Comparison of ENCODE assay signal across 23 mouse cellular contexts in the genomic region with DNA sequence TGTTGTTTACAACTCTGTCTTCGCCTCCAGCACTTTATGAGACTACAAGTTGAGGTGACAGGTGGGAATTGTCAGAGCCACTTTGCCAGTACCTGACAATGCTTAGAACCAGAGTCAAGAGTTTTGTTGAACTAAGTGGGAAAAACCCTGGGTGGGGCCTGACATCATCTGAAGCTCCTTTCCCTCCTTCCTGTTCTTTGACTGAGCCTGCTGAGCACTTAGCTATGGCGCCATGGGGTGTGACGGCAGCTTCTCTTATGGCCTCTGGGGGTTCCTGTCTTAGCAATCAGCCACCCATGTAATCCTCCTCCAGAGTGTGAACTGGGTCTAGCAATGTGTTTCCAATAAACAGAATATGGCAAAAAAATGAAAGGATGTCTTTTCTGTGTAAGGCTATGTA. TPM values are rescaled to one million over a fixed set of nuclear protein-coding genes. Genes with fewer than 3 reads are reported as not detected.
A peak's percentile ranks its signal among the peaks of the same experiment; 100 is the strongest.
DNase-seq lines count a peak whose midpoint lies in the region; ATAC-seq and TF ChIP-seq lines count a peak whose summit lies in the region.
"Had no signal": no experiment of that assay in that cellular context is flagged by ENCODE, and none has a peak within 500 bp of the region (broad histone marks: within the 10 kb centered on the region; RNA-seq: fewer than 3 reads in every experiment).

No protein-coding gene starts in this region.

- H3K9ac ChIP-seq in forebrain, embryonic 16.5 days (replicated peaks; ENCODE audit: low read depth, low read length) = no peak overlapping the region
- no peak overlapping the region for H3K9ac ChIP-seq in midbrain, embryonic 11.5 days (ENCODE audit: low read length)
- H3K9ac ChIP-seq in heart, adult 2 months (ENCODE audit: low read depth, low read length) = no peak overlapping the region
- H3K9ac ChIP-seq: heart, embryonic 15.5 days; hindbrain, embryonic 14.5 days; liver, embryonic 14.5 days; midbrain, embryonic 12.5 days; neural tube, embryonic 15.5 days had no signal

- no peak for TF ChIP-seq POLR2A in bone marrow, adult 2 months (IDR thresholded peaks at IDR 0.05; ENCODE audit: borderline replicate concordance, control insufficient read depth, low read depth, low read length)
- TF ChIP-seq POLR2A in heart, adult 2 months (IDR thresholded peaks at IDR 0.05; ENCODE audit: insufficient read depth, low read depth, low read length) = no peak

- no peak for ATAC-seq in forebrain, embryonic 16.5 days
- ATAC-seq in midbrain, embryonic 11.5 days (ENCODE audit: low FRiP score) = no peak
- ATAC-seq: lung, postnatal 0 days had no signal

- H3K9me3 ChIP-seq in forebrain, embryonic 10.5 days = no peaks in the 10 kb centered on the region
- no peaks in the 10 kb centered on the region; the same call in 1 of the 2 replicates for H3K9me3 ChIP-seq in forebrain, embryonic 16.5 days (ENCODE audit: control insufficient read depth, low read length)
- H3K9me3 ChIP-seq in midbrain, embryonic 10.5 days (replicated peaks) = no peaks in the 10 kb centered on the region
- no peaks in the 10 kb centered on the region for H3K9me3 ChIP-seq in midbrain, embryonic 11.5 days (ENCODE audit: control insufficient read depth, low read length)
- H3K9me3 ChIP-seq: heart, embryonic 15.5 days; midbrain, embryonic 12.5 days; neural tube, embryonic 15.5 days had no signal

- no peaks in the 10 kb centered on the region for H3K27me3 ChIP-seq in forebrain, embryonic 10.5 days (ENCODE audit: poor library complexity, severe bottlenecking)
- H3K27me3 ChIP-seq in forebrain, embryonic 16.5 days (replicated peaks; ENCODE audit: control insufficient read depth, insufficient read depth, low read length) = no peaks in the 10 kb centered on the region
- H3K27me3 ChIP-seq in midbrain, embryonic 10.5 days (ENCODE audit: low read depth, poor library complexity, severe bottlenecking) = no peaks in the 10 kb centered on the region
- H3K27me3 ChIP-seq in midbrain, embryonic 11.5 days (ENCODE audit: control insufficient read depth, insufficient read depth, low read length) = no peaks in the 10 kb centered on the region
- H3K27me3 ChIP-seq in heart, adult 2 months (ENCODE audit: control insufficient read depth, insufficient read depth, low read length) = no peaks in the 10 kb centered on the region
- H3K27me3 ChIP-seq: heart, embryonic 15.5 days; midbrain, embryonic 12.5 days; neural tube, embryonic 15.5 days had no signal

- no peak overlapping the region for H3K4me2 ChIP-seq in forebrain, embryonic 16.5 days (ENCODE audit: low read length)
- no peak overlapping the region for H3K4me2 ChIP-seq in midbrain, embryonic 11.5 days
- H3K4me2 ChIP-seq: heart, embryonic 15.5 days; hindbrain, embryonic 14.5 days; midbrain, embryonic 12.5 days; neural tube, embryonic 15.5 days had no signal

- H3K36me3 ChIP-seq in forebrain, embryonic 10.5 days (replicated peaks) = no peaks in the 10 kb centered on the region
- H3K36me3 ChIP-seq in forebrain, embryonic 16.5 days (ENCODE audit: control insufficient read depth, insufficient read depth) = no peaks in the 10 kb centered on the region
- H3K36me3 ChIP-seq in midbrain, embryonic 10.5 days = no peaks in the 10 kb centered on the region
- H3K36me3 ChIP-seq in midbrain, embryonic 11.5 days (ENCODE audit: control insufficient read depth, insufficient read depth, low read length) = no peaks in the 10 kb centered on the region
- H3K36me3 ChIP-seq in heart, adult 2 months (ENCODE audit: control insufficient read depth, insufficient read depth, low read length) = no peaks in the 10 kb centered on the region
- H3K36me3 ChIP-seq: heart, embryonic 15.5 days; midbrain, embryonic 12.5 days; neural tube, embryonic 15.5 days had no signal

- no peaks in the 10 kb centered on the region for H3K79me2 ChIP-seq in heart, adult 2 months (replicated peaks; ENCODE audit: control insufficient read depth, insufficient read depth, low read length)

- H3K4me1 ChIP-seq in forebrain, embryonic 10.5 days = no peaks in the 10 kb centered on the region; the same call in 1 of the 2 replicates
- no peaks in the 10 kb centered on the region for H3K4me1 ChIP-seq in forebrain, embryonic 16.5 days (replicated peaks; ENCODE audit: control insufficient read depth, insufficient read depth, low read length)
- H3K4me1 ChIP-seq in midbrain, embryonic 10.5 days = no peaks in the 10 kb centered on the region; the same call in 1 of the 2 replicates
- no peaks in the 10 kb centered on the region for H3K4me1 ChIP-seq in midbrain, embryonic 11.5 days (ENCODE audit: control insufficient read depth, insufficient read depth, low read length)
- H3K4me1 ChIP-seq in bone marrow, adult 2 months (ENCODE audit: control insufficient read depth, insufficient read depth, low read length) = peaks cover 2% of the 10 kb centered on the region; the same call in 1 of the 2 replicates
- H3K4me1 ChIP-seq in heart, adult 2 months (ENCODE audit: control insufficient read depth, insufficient read depth, low read length) = no peaks in the 10 kb centered on the region
- H3K4me1 ChIP-seq: heart, embryonic 15.5 days; midbrain, embryonic 12.5 days; neural tube, embryonic 15.5 days had no signal

- DNase-seq in forebrain, embryonic 10.5 days (ENCODE audit: extremely low spot score, low spot score) = no peak
- no peak for DNase-seq in midbrain, embryonic 10.5 days (ENCODE audit: low spot score)
- DNase-seq in midbrain, embryonic 11.5 days (ENCODE audit: low spot score, missing footprints) = no peak
- DNase-seq in urinary bladder, postnatal 14 days (ENCODE audit: low spot score) = no peak
- DNase-seq in heart, adult 2 months = no peak
- DNase-seq: adrenal gland, postnatal 36 days; cerebellum, adult 11 months; cerebellum, adult 9-11 months; gastrocnemius, adult 2 months; heart, postnatal 36 days; kidney, adult 8-10 months; kidney, postnatal 25 days; thymus, postnatal 4 days had no signal

- 0 out of 2 replicates have a peak overlapping the region, but pooled peaks have one; percentile 20 for H3K27ac ChIP-seq in forebrain, embryonic 10.5 days
- no peak overlapping the region for H3K27ac ChIP-seq in forebrain, embryonic 16.5 days (ENCODE audit: low read length)
- H3K27ac ChIP-seq in midbrain, embryonic 10.5 days (replicated peaks) = 0 out of 2 replicates have a peak overlapping the region, but pooled peaks have one; percentile 30
- no peak overlapping the region for H3K27ac ChIP-seq in midbrain, embryonic 11.5 days (ENCODE audit: low read depth, low read length)
- H3K27ac ChIP-seq in bone marrow, adult 2 months (ENCODE audit: control insufficient read depth, insufficient read depth, low read depth, low read length, poor library complexity) = 0 out of 2 replicates have a peak overlapping the region, but pooled peaks have one; percentile 31
- no peak overlapping the region for H3K27ac ChIP-seq in heart, adult 2 months
- H3K27ac ChIP-seq: gastrocnemius, adult 2 months; heart, embryonic 15.5 days; hindbrain, embryonic 14.5 days; liver, embryonic 14.5 days; macrophage; midbrain, embryonic 12.5 days; neural tube, embryonic 15.5 days had no signal

- 87% methylated on average over 3 of the region's 3 CpGs for WGBS in forebrain, embryonic 10.5 days
- WGBS in forebrain, embryonic 16.5 days = 81% methylated on average over 3 of the region's 3 CpGs
- WGBS in midbrain, embryonic 10.5 days = 75% methylated on average over 3 of the region's 3 CpGs
- 68% methylated on average over 3 of the region's 3 CpGs for WGBS in midbrain, embryonic 11.5 days
- WGBS in bone marrow, adult 2 months = 51% methylated on average over 3 of the region's 3 CpGs
- 87% methylated on average over 3 of the region's 3 CpGs for WGBS in heart, adult 2 months

- TF ChIP-seq EP300 in heart, adult 2 months (IDR thresholded peaks at IDR 0.05; ENCODE audit: insufficient read depth, low read depth, low read length) = no peak

- TF ChIP-seq CTCF in bone marrow, adult 2 months (IDR thresholded peaks at IDR 0.05; ENCODE audit: control insufficient read depth, insufficient read depth, low read length) = no peak
- TF ChIP-seq CTCF in heart, adult 2 months (IDR thresholded peaks at IDR 0.05) = no peak

- H3K4me3 ChIP-seq in forebrain, embryonic 10.5 days = no peak overlapping the region
- no peak overlapping the region for H3K4me3 ChIP-seq in forebrain, embryonic 16.5 days (replicated peaks; ENCODE audit: low read length)
- H3K4me3 ChIP-seq in midbrain, embryonic 10.5 days = no peak overlapping the region
- no peak overlapping the region for H3K4me3 ChIP-seq in midbrain, embryonic 11.5 days (ENCODE audit: low read depth, low read length)
- H3K4me3 ChIP-seq in bone marrow, adult 2 months (replicated peaks; ENCODE audit: control insufficient read depth, low read depth, low read length) = no peak overlapping the region
- H3K4me3 ChIP-seq in heart, adult 2 months = no peak overlapping the region
- H3K4me3 ChIP-seq: gastrocnemius, adult 2 months; heart, embryonic 15.5 days; midbrain, embryonic 12.5 days; neural tube, embryonic 15.5 days had no signal

- intact Hi-C loops in heart, adult 2 months (cut with DNase I) = no loop called here

RNA-seq across cellular contexts. Expression of a gene that starts 33.3 kb away (rescaled TPM):
- 1.4 and 1.5 TPM in 2 replicates for polyA plus RNA-seq in forebrain, embryonic 10.5 days (2016; fragmentation: Nextera tagmentation; extraction: Ambion mirVana)
- 25.3 and 28.6 TPM in 2 replicates for polyA plus RNA-seq in forebrain, embryonic 16.5 days (2015; fragmentation: Nextera tagmentation; extraction: Ambion mirVana)
- polyA plus RNA-seq in midbrain, embryonic 10.5 days (2016; fragmentation: Nextera tagmentation; extraction: Ambion mirVana) = 2.0 and 3.3 TPM in 2 replicates
- 6.2 and 6.4 TPM in 2 replicates for polyA plus RNA-seq in midbrain, embryonic 11.5 days (2014; fragmentation: Nextera tagmentation; extraction: Ambion mirVana)
- not detected in 2 replicates for polyA plus RNA-seq in bone marrow, adult 2 months (2011; ENCODE audit: insufficient read depth, insufficient read length, low replicate concordance, missing spikeins)
- under 1 TPM; 0.03 to 0.05 TPM for total RNA-seq in heart, adult 2 months (2021)
- 0.06 and 0.09 TPM in 2 replicates for polyA plus RNA-seq in heart, adult 2 months (2012; rRNA removed)
- total RNA-seq: common myeloid progenitor, adult 5-6 weeks had no signal
- polyA plus RNA-seq: macrophage had no signal

Comparison
In these comparisons a context has a peak if more than half of its experiments do, and no peak if none do; other contexts are left out.
1. H3K27ac ChIP-seq: peak in forebrain, embryonic 10.5 days (single experiment), midbrain, embryonic 10.5 days (single experiment) and bone marrow, adult 2 months (single experiment); none in forebrain, embryonic 16.5 days (single experiment), midbrain, embryonic 11.5 days (single experiment) and heart, adult 2 months (single experiment).